Mouse (Mus musculus): ENCODE measurements around the gene Gm10330.
"Not testable (repeated sequence)": the region's sequence is repeated elsewhere in the genome, so short reads cannot be mapped to it uniquely, and the experiment has no call there.

DNA sequence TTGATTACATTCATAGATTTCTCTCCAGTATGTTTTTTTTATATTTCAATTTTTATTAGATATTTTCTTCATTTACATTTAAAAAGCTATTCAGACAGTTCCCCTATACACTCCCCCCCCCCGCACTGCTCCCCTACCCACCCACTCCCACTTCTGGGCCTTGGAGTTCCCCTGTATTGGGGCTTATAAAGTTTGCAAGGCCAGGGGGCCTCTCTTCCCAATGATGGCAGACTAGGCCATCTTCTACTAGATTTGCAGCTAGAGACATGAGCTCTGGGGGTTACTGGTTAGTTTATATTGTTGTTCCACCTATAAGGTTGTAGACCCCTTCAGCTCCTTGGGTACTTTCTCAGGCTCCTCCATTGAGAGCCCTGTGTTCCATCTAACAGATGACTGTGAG, at the start of gene Gm10330:
- not testable (repeated sequence) for TF ChIP-seq CTCF (IDR thresholded peaks at IDR 0.05; ENCODE audit: low read depth); EP300 (optimal IDR thresholded peaks at IDR 0.05)
